Mouse (Mus musculus) T-helper 1 cell (primary cell): ENCODE measurements at regions not wholly inside any gene's neighbourhood (a gene's known extent, or its start where the extent isn't known, plus 50 kb on each side); places are given as distances from the start of the nearest gene placed in this dataset.

Experiments used
- in situ Hi-C: fragments of 300-600 bp; cut with MboI, MseI; formaldehyde crosslinking; loops from one replicate; pipeline ENCODE4 v1.15.1; 2025; ENCODE audit warnings: high pct_unique_total_duplicates

DNA sequence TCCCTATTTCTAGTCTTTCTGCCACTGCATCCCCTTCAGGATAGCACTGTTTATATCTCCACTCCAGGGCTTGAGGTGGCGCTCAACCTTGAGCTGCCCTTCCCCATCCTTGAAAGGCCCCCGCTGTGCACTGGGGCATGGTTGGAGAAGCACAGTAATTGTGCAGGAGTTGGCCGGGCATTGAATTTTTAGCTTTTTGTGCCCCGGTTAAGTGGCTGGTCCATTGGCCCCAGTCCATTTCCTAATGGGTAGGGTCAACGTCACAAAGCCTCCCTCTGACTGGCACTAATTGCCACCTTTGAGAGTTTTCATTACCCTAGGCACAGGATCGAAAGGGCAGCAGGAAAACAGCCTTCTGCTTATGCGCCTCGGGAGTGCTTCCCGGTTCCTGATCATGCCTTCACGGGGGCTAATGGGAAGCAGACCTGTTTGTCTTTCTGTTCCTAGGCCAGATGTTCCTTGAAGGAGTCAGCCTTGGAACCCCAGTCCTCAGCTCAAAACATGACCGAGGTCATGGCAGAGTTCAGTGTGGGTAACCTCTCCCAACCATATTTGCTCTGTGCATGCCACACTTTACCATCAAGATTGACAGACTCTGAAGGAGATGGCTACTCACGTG lies 80.5 kb upstream of the Ankrd55 start:
- in situ Hi-C loops: no loop called here

DNA sequence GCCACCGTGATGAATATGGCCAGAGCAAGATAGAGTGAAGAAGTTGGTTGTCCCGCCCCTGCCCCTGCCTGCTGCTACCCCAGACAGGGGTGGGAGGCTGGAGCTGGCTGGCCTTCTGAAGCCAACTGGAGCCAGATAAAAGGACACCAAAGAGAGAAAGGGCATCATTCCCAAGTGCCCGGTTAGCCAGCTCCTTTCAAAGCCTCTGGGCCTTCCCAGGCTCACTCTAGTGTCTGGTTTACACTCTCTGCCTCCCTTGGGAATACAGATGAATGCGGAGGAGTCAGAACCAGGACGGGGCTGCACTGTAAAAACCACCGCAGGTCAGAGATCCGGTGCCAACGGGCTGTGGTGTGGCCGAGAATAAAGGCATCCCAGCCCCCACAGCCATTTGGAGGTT lies 76.4 kb upstream of the Ankrd55 start:
- in situ Hi-C loops: no loop called here

DNA sequence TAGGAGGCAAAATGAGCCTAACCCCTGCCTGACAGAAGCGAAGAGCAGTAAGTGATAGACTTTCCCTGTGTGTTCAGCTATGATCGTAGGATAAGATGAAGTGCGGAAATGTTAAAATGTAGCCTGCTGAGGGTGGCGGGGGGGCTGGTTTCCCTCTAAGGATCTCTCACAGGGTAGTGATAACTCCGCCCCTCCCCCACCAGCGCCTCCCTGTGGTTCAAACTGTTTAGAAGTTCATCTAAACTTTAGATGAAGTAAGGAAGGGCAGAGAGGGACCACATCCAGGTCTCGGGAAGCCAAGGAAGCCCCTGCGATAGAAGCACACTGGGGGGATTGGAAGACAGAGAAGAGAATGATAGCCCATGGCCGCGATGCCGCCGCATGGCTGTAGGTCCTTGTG lies 75.9 kb upstream of the Ankrd55 start:
- in situ Hi-C loops: no loop called here

- in situ Hi-C loops: no loop called here
Observed at GRCm38 (mm10) chr13:112213652-112214081, 74.6 kb upstream of the Ankrd55 start.

GRCm38 (mm10) chr13:112216084-112216483 lies 72.2 kb upstream of the Ankrd55 start:
- in situ Hi-C loops: no loop called here

DNA sequence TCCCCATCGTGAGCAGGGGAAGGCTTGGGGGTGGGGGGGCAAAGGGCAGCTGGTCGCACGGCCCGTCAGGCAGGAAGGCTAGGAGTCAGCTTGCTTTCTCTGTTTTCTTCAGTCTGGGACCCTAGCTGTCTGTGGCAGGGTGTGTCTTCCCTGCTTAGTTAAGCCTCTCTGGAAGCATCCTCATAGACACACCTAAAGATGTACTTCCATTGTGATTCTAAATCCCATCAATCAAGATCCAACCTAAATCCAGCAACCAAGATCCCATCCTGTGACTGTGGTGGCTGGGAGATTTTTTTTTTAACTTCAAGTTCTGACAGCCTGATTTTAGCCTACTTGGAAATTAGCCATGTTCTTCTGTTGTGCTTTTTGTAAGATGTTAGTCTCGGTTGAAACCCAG lies 69.9 kb upstream of the Ankrd55 start:
- in situ Hi-C loops: no loop called here

- in situ Hi-C loops: no loop called here
Observed at GRCm38 (mm10) chr13:112220184-112220583, 68.1 kb upstream of the Ankrd55 start.

GRCm38 (mm10) chr13:112223616-112224015 lies 64.6 kb upstream of the Ankrd55 start:
- in situ Hi-C loops: no loop called here

- in situ Hi-C loops: no loop called here
Observed at GRCm38 (mm10) chr13:112227766-112228165, 60.5 kb upstream of the Ankrd55 start.

- in situ Hi-C loops: no loop called here
Observed at GRCm38 (mm10) chr13:112228846-112229245, 59.4 kb upstream of the Ankrd55 start.

DNA sequence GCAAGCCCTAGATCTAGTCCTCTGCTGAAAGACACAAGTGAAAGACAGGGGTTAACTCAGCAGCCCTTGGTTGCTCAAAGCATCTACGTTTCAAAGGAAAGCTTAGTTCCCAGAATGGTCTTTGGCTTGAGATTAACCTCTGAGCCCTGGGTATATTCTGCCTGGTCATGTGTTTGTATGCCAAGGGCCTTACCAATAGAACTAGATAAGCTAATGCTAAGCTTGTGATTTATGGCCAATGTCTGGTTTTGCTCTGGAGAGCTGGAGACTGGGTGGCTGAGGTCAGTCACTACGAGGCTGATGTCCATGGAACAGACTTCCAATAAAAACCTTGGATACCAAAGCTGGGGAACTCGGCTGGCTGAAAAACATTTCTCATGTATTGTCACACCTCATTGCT lies 58.1 kb upstream of the Ankrd55 start:
- in situ Hi-C loops: no loop called here

GRCm38 (mm10) chr13:112234695-112235094 lies 53.6 kb upstream of the Ankrd55 start:
- in situ Hi-C loops: no loop called here

- in situ Hi-C loops: no loop called here
Observed at GRCm38 (mm10) chr13:112236956-112237355, 51.3 kb upstream of the Ankrd55 start.

GRCm38 (mm10) chr13:112237377-112237776 lies 50.9 kb upstream of the Ankrd55 start:
- in situ Hi-C loops: no loop called here

- in situ Hi-C loops: no loop called here
Observed at GRCm38 (mm10) chr13:112237917-112238316, 50.3 kb upstream of the Ankrd55 start.
